27 mouse cellular contexts compared by ENCODE assay signal in the genomic region with DNA sequence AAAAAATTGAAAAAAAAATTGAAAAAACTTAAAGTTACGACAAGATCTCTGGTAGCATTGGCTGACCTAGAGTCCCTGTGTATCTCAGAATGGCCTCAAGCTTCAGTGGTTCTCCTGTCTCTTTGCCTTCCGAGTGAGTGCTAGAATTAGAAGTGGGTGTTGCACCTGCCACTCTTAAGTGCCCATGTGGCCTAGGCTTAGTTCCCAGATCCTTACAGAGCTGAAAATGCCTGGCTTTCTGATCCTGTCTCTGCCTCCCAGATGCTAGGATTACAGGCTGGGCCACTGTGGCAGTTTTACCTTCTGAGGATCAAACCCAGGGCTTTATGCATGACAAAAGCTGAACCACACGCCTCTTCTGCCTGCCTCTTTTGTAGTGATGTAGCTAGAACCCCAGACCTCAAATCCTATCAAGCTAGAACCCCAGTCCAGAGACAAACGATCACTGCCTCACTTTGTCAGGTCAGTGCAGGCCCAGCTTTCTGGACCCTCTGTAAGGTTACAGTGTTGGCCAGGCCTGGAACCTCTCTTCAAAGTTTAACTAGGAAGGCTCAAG. TPM values are rescaled to one million over a fixed set of nuclear protein-coding genes. Genes with fewer than 3 reads are reported as not detected.
"Had no signal": no experiment of that assay in that cellular context is flagged by ENCODE, and none has a peak within 500 bp of the region (broad histone marks: within the 10 kb centered on the region; RNA-seq: fewer than 3 reads in every experiment).

No protein-coding gene starts in this region.

- H3K9ac ChIP-seq: heart, embryonic 13.5 days; heart, embryonic 15.5 days; hindbrain, embryonic 12.5 days; hindbrain, embryonic 14.5 days; intestine, embryonic 15.5 days; limb, embryonic 12.5 days; liver, embryonic 13.5 days; liver, embryonic 15.5 days had no signal

- H3K27me3 ChIP-seq: heart, embryonic 13.5 days; heart, embryonic 15.5 days; hindbrain, embryonic 12.5 days; intestine, embryonic 15.5 days; limb, embryonic 12.5 days; liver, embryonic 13.5 days; liver, embryonic 15.5 days had no signal

- H3K4me2 ChIP-seq: heart, embryonic 13.5 days; heart, embryonic 15.5 days; hindbrain, embryonic 12.5 days; hindbrain, embryonic 14.5 days; intestine, embryonic 15.5 days; limb, embryonic 12.5 days; liver, embryonic 11.5 days; liver, embryonic 13.5 days; liver, embryonic 15.5 days had no signal

- DNase-seq: gastrocnemius, postnatal 14 days; heart, postnatal 10 days; heart, postnatal 4 days; kidney, adult 18-20 months; kidney, adult 8-10 months; kidney, postnatal 10 days; kidney, postnatal 4 days; liver; liver, embryonic 13.5 days had no signal

- H3K27ac ChIP-seq: heart, embryonic 13.5 days; hindbrain, embryonic 10.5 days; intestine, embryonic 15.5 days; layer of hippocampus, adult 2 months; left cerebral cortex, adult 2 months; limb, embryonic 10.5 days; limb, embryonic 12.5 days; liver, embryonic 13.5 days; liver, embryonic 15.5 days had no signal

- ATAC-seq: hindbrain, embryonic 16.5 days; inflammation-experienced regulatory T-cells, adult 6 months; intestine, embryonic 15.5 days; intestine, postnatal 0 days had no signal

- H3K4me3 ChIP-seq: heart, embryonic 13.5 days; heart, embryonic 15.5 days; hindbrain, embryonic 10.5 days; hindbrain, embryonic 12.5 days; intestine, embryonic 15.5 days; layer of hippocampus, adult 2 months; left cerebral cortex, adult 2 months; limb, embryonic 10.5 days; limb, embryonic 12.5 days; liver, embryonic 13.5 days; liver, embryonic 15.5 days had no signal

- H3K9me3 ChIP-seq: heart, embryonic 13.5 days; heart, embryonic 15.5 days; hindbrain, embryonic 10.5 days; hindbrain, embryonic 12.5 days; intestine, embryonic 15.5 days; limb, embryonic 10.5 days; limb, embryonic 12.5 days; liver, embryonic 13.5 days; liver, embryonic 15.5 days had no signal

RNA-seq across cellular contexts. Expression of gene Spata21, which starts 24.0 kb away (rescaled TPM):
- total RNA-seq: gastrocnemius, adult 8-10 months; gastrocnemius, postnatal 14 days; granulocyte monocyte progenitor cell, adult 5-6 weeks; heart, postnatal 10 days; heart, postnatal 25 days; heart, postnatal 4 days; layer of hippocampus, adult 2 months had no signal
- polyA plus RNA-seq: heart, embryonic 13.5 days; hindbrain, embryonic 10.5 days; hindbrain, embryonic 12.5 days; intestine, embryonic 15.5 days; limb, embryonic 12.5 days; liver, embryonic 11.5 days; liver, embryonic 13.5 days; liver, embryonic 15.5 days had no signal

RNA-seq across cellular contexts. Expression of gene Mfap2, which starts 54.0 kb away (rescaled TPM):
- total RNA-seq: granulocyte monocyte progenitor cell, adult 5-6 weeks had no signal
- polyA plus RNA-seq: inflammation-experienced regulatory T-cells, adult 6 months had no signal
